Mouse (Mus musculus) R1 (cell line): ENCODE measurements at regions not wholly inside any gene's neighbourhood (a gene's known extent, or its start where the extent isn't known, plus 50 kb on each side); places are given as distances from the start of the nearest gene placed in this dataset.
A peak's percentile ranks its signal among the peaks of the same experiment; 100 is the strongest.

Experiments used
- DNase-seq: peaks from one replicate; pipeline ENCODE4 v3.0.0-alpha.2; 2018; ENCODE audit warnings: low read depth, low spot score

DNA sequence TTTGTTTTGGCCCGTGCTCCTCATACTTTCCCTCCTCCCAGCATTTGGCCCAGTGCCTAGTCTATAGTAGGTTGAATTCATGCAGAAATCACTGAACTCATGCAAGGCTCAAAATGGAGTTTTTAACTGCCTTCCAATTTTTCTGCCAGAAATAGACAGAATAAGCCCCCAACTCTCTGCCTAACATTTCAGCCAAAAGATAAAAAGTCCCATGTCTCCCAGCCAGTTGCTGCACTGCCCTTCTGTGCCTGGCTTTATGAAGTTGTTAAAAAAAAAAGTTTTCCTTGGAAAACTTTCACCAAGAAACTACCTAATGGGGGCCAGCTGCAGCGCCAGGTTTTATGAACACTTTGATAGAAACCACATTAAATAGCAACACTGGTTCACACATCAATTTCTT is 222.0 kb downstream of the Zic3 start:
- DNase-seq, result no peak

DNA sequence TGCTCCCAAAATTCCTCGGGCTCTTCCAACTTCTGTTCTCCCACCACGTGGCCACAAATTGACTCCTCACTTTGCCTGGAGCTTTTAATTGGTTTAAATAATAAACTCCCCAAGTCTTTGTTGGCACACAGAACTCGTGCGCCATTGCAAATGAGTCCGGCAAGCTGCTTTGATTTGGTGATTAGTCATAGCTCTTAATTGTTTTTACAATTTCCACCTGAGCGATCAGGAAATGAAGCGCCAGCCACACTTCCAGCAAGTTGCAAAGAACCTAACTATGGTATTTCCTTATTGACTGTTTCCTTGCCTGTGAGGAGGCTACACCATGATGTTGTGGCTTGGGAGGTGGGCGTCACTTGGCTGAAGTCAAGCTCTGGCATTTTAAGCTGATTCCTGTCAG is 233.5 kb downstream of the Zic3 start:
- no peak for DNase-seq

DNA sequence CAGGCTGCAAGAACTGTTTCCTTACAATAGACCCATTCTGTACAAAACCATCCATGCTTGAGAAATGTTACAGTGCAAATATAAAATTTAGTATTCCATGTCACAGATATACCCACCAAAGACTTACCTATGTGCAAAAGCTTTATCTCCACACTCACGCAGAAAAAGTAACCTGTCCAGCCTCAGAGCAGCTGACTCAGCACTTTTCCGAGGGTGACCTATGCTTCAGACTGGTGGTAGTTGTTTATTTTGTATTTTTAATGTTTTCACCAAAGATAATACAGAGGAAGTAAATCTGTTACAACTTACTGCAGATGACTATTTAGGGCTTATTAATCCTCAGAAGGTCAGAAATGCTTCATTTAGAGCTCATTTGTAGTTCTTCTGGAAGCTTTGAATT is 260.4 kb downstream of the Zic3 start:
- no peak for DNase-seq

DNA sequence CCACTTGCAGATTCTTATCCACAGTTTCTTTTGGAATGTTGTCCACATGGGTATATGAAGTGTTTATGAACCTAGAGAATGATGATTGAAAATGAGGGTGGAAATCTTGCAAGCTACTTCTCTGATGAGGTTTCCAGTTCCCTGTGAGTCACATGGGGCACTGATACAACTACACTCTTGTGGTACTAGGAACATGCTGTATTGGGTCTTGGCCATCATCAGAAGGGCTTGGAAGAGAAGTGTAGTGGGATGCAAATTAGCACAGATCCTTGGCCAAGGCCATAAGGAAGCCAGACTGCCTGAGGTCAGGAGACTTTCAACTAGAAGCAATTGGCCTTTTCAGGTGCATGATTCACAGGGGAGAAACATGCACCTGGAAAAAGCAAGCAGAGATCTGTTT is 300.3 kb downstream of the Zic3 start:
- DNase-seq, result no peak

DNA sequence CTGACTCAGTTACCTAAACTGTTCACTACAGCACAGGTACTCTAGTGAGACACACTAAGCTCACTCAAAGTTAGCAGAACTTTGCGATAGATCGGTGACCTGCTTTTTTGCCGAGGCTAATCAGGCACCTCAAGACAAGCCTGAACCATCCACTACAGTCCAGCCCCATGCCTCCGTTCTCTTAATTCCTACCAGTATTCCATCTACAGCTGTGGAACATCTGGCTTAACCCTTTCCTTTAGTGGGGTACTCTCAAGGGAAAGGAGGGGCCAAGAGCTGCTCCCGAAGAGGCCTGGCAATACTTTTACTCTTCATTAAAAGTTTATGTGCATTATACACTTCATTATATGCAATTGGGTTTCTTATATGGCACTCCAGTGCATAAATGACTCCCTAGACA is 329.1 kb downstream of the Zic3 start:
- DNase-seq, result no peak

DNA sequence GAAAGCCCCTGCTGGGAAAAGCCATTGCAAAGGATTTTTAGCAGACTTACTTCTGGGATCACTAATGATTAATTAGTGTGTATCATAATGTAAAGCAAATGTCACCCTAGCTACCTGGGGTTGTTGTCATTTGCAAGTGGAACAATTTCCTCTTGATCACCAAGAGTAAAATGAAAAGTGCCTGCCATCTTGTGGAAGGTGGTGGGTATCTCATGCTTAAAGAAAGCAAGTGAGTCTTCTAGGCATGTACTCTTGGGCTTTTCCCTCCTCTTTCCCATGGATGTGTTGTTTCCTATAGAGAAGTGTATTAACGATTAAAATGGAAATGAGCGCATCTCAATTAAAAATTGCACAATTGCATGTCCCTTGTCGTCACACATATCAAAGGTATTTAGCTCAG is 355.4 kb downstream of the Zic3 start:
- peak; percentile 23 for DNase-seq
